Mouse (Mus musculus) kidney, postnatal 36 days (tissue): ENCODE data around the gene Habp2.
A peak's percentile ranks its signal among the peaks of the same experiment; 100 is the strongest.
"Not testable (repeated sequence)": the region's sequence is repeated elsewhere in the genome, so short reads cannot be mapped to it uniquely, and the experiment has no call there.

Source experiments
- DNase-seq, 2 experiments: peaks; one replicate each; pipeline ENCODE4 v3.0.0; 2021 to 2022; ENCODE audit warnings: mixed read lengths in 2 of 2

The Habp2 gene

GRCm38 (mm10) chr19:56296668-56297067 is 9.7 kb downstream of the Habp2 start:
- DNase-seq: no peak

- no peak for DNase-seq
Measured at GRCm38 (mm10) chr19:56297264-56297663, 10.3 kb downstream of the Habp2 start.

GRCm38 (mm10) chr19:56300835-56301234 is 13.9 kb downstream of the Habp2 start:
- no peak for DNase-seq

GRCm38 (mm10) chr19:56316531-56316930 is 29.6 kb downstream of the Habp2 start:
- DNase-seq: no peak

- no peak for DNase-seq
Measured at GRCm38 (mm10) chr19:56319219-56319618, 32.3 kb downstream of the Habp2 start.

GRCm38 (mm10) chr19:56319629-56320028 is 32.7 kb downstream of the Habp2 start:
- DNase-seq: no peak

- peak; percentile 31 to 62 for DNase-seq
Measured at GRCm38 (mm10) chr19:56320186-56320860, 33.4 kb downstream of the Habp2 start.

GRCm38 (mm10) chr19:56321303-56321920 is 34.5 kb downstream of the Habp2 start:
- peak; percentile 25 to 33 for DNase-seq

GRCm38 (mm10) chr19:56325676-56326075 is 38.7 kb downstream of the Habp2 start:
- no peak for DNase-seq

- DNase-seq: no peak
Measured at GRCm38 (mm10) chr19:56326243-56326855, 39.4 kb downstream of the Habp2 start.

GRCm38 (mm10) chr19:56336321-56336720 is 49.4 kb downstream of the Habp2 start:
- peak; percentile 61 to 64 for DNase-seq

GRCm38 (mm10) chr19:56336826-56337225 is 49.9 kb downstream of the Habp2 start:
- DNase-seq: peak; percentile 31 to 47

GRCm38 (mm10) chr19:56342006-56342405 is 55.1 kb downstream of the Habp2 start:
- peak; percentile 29 to 62 for DNase-seq

GRCm38 (mm10) chr19:56343869-56344563 is 57.1 kb downstream of the Habp2 start:
- DNase-seq: no peak

GRCm38 (mm10) chr19:56346016-56346415 is 59.1 kb downstream of the Habp2 start:
- peak in 1 of 2 experiments; percentile 34 for DNase-seq

- DNase-seq: no peak
Measured at GRCm38 (mm10) chr19:56346750-56347149, 59.8 kb downstream of the Habp2 start.

- peak; percentile 36 to 60 for DNase-seq
Measured at GRCm38 (mm10) chr19:56349295-56349694, 62.4 kb downstream of the Habp2 start.

- peak; percentile 4 to 35 for DNase-seq
Measured at GRCm38 (mm10) chr19:56353689-56354088, 66.8 kb downstream of the Habp2 start.

GRCm38 (mm10) chr19:56355201-56355600 is 68.3 kb downstream of the Habp2 start:
- DNase-seq: no peak

GRCm38 (mm10) chr19:56356480-56357373 is 69.8 kb downstream of the Habp2 start:
- peak; percentile 62 to 93 for DNase-seq

- not testable (repeated sequence) for DNase-seq
Measured at GRCm38 (mm10) chr19:56357374-56357708, 70.4 kb downstream of the Habp2 start.

- no peak for DNase-seq
Measured at GRCm38 (mm10) chr19:56358890-56359289, 72.0 kb downstream of the Habp2 start.
